Mouse (Mus musculus) midbrain, embryonic 15.5 days (tissue): ENCODE data around the gene 4931422A03Rik. TPM values are rescaled to one million over a fixed set of nuclear protein-coding genes. Genes with fewer than 3 reads are reported as not detected.

ENCODE experiments used
- ATAC-seq: fragments of 200-750 bp; cut with Nextera tagmentation; replicated peaks from 2 replicates; pipeline ENCODE4 v1.8.0; 2017; ENCODE audit warnings: moderate TSS enrichment
- H3K27ac ChIP-seq: fragments of 300-500 bp; sonication (generic); 2 replicates; pipeline ENCODE4 v1.5.1; 2015; ENCODE audit warnings: mild to moderate bottlenecking, inconsistent platforms
- H3K27me3 ChIP-seq: fragments of 300-500 bp; sonication (generic); replicated peaks from 2 replicates; pipeline ENCODE4 v1.6.1; 2015; ENCODE audit warnings: inconsistent platforms
- H3K36me3 ChIP-seq: fragments of 300-500 bp; sonication (generic); replicated peaks from 2 replicates; pipeline ENCODE4 v1.6.1; 2015; ENCODE audit warnings: inconsistent platforms
- H3K4me1 ChIP-seq: fragments of 300-500 bp; sonication (generic); 2 replicates; pipeline ENCODE4 v1.6.1; 2015; ENCODE audit warnings: inconsistent platforms
- H3K4me2 ChIP-seq: fragments of 300-500 bp; sonication (generic); 2 replicates; pipeline ENCODE4 v1.6.1; 2015; ENCODE audit warnings: inconsistent platforms, mild to moderate bottlenecking, moderate library complexity
- H3K4me3 ChIP-seq: fragments of 300-500 bp; sonication (generic); 2 replicates; pipeline ENCODE4 v1.5.1; 2015; ENCODE audit warnings: mild to moderate bottlenecking, inconsistent platforms
- H3K9ac ChIP-seq: fragments of 300-500 bp; sonication (generic); 2 replicates; pipeline ENCODE4 v1.6.1; 2015; ENCODE audit warnings: mild to moderate bottlenecking, inconsistent platforms
- H3K9me3 ChIP-seq: fragments of 300-500 bp; sonication (generic); 2 replicates; pipeline ENCODE4 v1.6.1; 2016; ENCODE audit warnings: inconsistent platforms
- WGBS: fragments of 180-500 bp; shearing (Covaris S2); methylation state at CpG from one replicate; pipeline ENCODE4 v1.1.7; 2015; ENCODE audit warnings: mixed read lengths; 5-methylcytosine and 5-hydroxymethylcytosine counted together
- polyA plus RNA-seq: library from polyadenylated mRNA; unstranded; fragments of >200 nt; fragmentation: Nextera tagmentation; extraction: Ambion mirVana; gene quantifications from 2 replicates; pipeline ENCODE4 v1.2.1, GENCODE M21; 2015

4931422A03Rik gene
- polyA plus RNA-seq, 1 experiment from 2014 or later, result 3.8 TPM

GRCm38 (mm10) chr2:103977716-103978115 lies 50.4 kb downstream of the 4931422A03Rik start:
- Histone ChIP-seq H3K4me3 (no peak overlapping the region), H3K27me3 (no peaks in the 10 kb centered on the region), H3K27ac (peak overlapping the region; percentile 51), H3K4me2 (0 out of 2 replicates have a peak overlapping the region, but pooled peaks have one; percentile 5), H3K4me1 (peaks cover 21% of the 10 kb centered on the region), H3K36me3 (no peaks in the 10 kb centered on the region), H3K9ac (no peak overlapping the region), H3K9me3 (no peaks in the 10 kb centered on the region)
- no peak; the same call in 1 of the 2 replicates for ATAC-seq
- WGBS, result 9% methylated on average over 9 of the region's 9 CpGs

DNA sequence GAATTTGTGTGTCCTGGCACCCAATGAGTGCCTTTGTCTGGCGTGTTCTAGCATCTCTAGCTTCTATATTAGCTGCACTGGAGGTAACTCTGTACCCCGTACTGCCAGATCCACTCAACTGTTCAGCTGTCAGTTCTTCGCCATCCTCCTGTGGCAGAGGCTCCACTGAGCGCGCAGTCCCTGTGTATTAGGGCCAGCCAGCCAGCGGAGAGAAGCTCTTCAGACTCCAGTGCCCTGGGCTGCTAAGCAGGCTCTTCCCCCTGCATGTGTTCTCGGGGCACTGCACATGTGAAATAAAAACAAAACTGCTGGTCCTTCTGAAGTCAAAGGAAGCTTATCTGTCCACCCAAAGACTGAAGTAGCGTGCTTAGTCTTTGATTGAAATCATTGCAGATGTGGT lies 50.9 kb downstream of the 4931422A03Rik start:
- Histone ChIP-seq H3K4me1 (peaks cover 21% of the 10 kb centered on the region), H3K9ac (no peak overlapping the region), H3K36me3 (no peaks in the 10 kb centered on the region), H3K9me3 (no peaks in the 10 kb centered on the region), H3K4me2 (0 out of 2 replicates have a peak overlapping the region, but pooled peaks have one; percentile 5), H3K27ac (peak overlapping the region; percentile 51), H3K4me3 (no peak overlapping the region), H3K27me3 (no peaks in the 10 kb centered on the region)
- WGBS, result 33% methylated on average over 8 of the region's 8 CpGs
- ATAC-seq, result peak; percentile 55; the same call in 1 of the 2 replicates

DNA sequence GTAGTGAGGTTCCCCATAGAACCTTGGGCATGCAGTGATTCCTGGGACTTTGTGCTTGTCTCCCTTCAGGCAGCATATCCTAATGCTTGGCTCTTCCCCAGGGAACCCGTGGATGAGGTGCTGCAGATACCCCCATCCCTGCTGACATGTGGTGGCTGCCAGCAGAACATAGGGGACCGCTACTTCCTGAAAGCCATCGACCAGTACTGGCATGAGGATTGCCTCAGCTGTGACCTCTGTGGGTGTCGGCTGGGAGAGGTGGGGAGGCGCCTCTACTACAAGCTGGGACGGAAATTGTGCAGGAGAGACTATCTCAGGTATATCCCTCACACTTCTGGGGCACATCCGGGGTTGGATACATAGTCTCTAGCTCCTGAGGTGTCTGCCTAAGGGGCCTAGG lies 52.3 kb downstream of the 4931422A03Rik start:
- ATAC-seq, result no peak
- no peak overlapping the region for H3K4me2 ChIP-seq
- no peak overlapping the region for H3K9ac ChIP-seq
- peaks cover 27% of the 10 kb centered on the region for H3K4me1 ChIP-seq
- no peaks in the 10 kb centered on the region for H3K27me3 ChIP-seq
- no peaks in the 10 kb centered on the region for H3K36me3 ChIP-seq
- 88% methylated on average over 7 of the region's 7 CpGs for whole genome bisulfite sequencing
- no peak overlapping the region for H3K27ac ChIP-seq
- H3K4me3 ChIP-seq, result no peak overlapping the region
- H3K9me3 ChIP-seq, result no peaks in the 10 kb centered on the region

GRCm38 (mm10) chr2:103971838-103972237 lies 56.3 kb downstream of the 4931422A03Rik start:
- H3K4me3 ChIP-seq, result no peak overlapping the region
- WGBS, result 17% methylated on average over 3 of the region's 3 CpGs
- H3K4me1 ChIP-seq, result peaks cover 19% of the 10 kb centered on the region
- no peaks in the 10 kb centered on the region for H3K36me3 ChIP-seq
- H3K27me3 ChIP-seq, result no peaks in the 10 kb centered on the region
- H3K27ac ChIP-seq, result no peak overlapping the region
- H3K9me3 ChIP-seq, result no peaks in the 10 kb centered on the region
- no peak for ATAC-seq
- H3K9ac ChIP-seq, result no peak overlapping the region
- peak overlapping the region; percentile 95 for H3K4me2 ChIP-seq

DNA sequence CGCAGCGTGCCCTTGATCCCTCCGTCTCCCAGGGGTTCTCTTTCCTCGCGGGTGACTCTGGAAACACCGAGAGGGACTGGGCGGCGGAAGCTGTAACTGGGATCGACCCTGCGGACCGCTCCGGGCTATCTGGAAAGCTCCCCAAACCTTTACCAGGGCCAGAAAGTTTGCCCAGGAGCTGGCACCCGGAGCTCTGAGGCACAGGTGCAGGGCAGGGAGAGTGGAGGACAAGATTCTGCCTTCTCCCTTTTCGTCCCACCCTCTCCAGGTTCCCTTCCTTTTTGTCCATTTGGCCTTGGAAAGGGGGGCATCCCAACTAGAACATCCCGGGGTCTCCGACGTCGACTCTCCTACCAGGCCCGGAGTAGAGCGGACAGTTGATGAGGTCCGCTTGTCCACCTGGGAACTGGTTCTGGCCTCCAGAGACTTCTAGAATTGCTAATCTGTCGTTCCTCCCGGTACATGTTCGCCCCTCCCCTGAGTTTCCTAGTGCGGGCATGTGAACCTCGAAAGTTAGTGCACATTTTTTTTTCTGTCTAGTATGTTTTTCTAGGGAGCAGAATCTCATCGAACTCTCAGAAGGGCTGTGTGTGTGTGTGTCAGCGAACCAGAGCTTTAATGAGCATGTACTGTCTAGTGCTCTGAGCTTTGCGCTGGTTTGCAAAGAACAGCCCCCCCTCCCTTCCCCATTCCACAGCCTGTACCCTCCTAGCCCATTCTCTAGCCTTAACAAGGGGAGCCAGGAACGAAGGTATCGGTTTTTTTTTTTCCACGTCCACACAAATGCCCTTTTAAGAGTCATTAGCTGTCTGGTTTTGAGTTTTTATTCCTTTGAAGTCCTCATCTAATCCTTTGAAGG lies 57.1 kb downstream of the 4931422A03Rik start:
- Histone ChIP-seq H3K27ac (peak overlapping the region; percentile 89), H3K36me3 (no peaks in the 10 kb centered on the region), H3K9ac (peak overlapping the region; percentile 78), H3K4me2 (peak overlapping the region; percentile 95), H3K9me3 (no peaks in the 10 kb centered on the region), H3K27me3 (no peaks in the 10 kb centered on the region), H3K4me3 (peak overlapping the region; percentile 85), H3K4me1 (peaks cover 17% of the 10 kb centered on the region)
- 1% methylated on average over 32 of the region's 32 CpGs for WGBS
- peak; percentile 51 for ATAC-seq

DNA sequence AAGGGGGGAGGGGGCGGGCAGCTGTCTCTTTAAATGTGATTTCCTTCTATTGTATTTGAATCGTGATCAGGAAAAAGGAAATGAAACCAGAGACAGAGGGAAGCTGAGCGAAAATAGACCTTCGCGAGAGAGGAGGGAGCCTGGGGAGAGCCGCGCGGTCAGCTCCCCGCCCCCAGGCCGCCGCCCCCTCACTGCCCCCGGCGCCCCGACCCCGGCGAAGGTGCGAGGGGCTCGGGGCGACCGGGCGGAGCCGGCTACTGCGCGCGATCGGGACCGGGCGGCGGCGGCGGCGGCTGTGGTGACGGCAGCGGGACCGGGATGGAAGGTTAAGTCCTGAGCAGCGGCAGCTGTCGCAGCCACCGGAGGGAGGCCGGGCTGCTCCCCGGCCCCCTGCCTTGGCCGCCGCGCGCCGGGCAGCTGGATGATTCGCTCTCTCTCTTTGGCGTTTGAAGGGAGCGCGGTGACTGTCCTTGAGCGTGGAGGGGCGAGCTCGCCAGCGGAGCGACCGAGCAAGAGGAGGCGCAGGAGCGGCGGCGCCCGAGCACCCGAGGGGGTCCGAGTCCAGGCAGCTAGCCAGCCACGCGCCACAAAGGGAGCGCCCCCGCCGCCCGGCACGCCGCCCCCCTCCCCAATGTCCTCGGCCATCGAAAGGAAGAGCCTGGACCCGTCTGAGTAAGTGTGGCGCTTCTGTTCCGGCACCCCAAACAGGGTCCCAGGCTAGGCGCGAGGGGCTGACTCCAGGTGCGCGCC lies 57.9 kb downstream of the 4931422A03Rik start:
- Histone ChIP-seq H3K9me3 (no peaks in the 10 kb centered on the region), H3K27me3 (no peaks in the 10 kb centered on the region), H3K4me3 (peak overlapping the region; percentile 85), H3K36me3 (no peaks in the 10 kb centered on the region), H3K27ac (peak overlapping the region; percentile 89), H3K4me1 (peaks cover 17% of the 10 kb centered on the region), H3K4me2 (peak overlapping the region; percentile 95), H3K9ac (peak overlapping the region; percentile 78)
- under 1% methylated on average over 48 of the region's 79 CpGs for WGBS
- peak; percentile 75 for ATAC-seq

DNA sequence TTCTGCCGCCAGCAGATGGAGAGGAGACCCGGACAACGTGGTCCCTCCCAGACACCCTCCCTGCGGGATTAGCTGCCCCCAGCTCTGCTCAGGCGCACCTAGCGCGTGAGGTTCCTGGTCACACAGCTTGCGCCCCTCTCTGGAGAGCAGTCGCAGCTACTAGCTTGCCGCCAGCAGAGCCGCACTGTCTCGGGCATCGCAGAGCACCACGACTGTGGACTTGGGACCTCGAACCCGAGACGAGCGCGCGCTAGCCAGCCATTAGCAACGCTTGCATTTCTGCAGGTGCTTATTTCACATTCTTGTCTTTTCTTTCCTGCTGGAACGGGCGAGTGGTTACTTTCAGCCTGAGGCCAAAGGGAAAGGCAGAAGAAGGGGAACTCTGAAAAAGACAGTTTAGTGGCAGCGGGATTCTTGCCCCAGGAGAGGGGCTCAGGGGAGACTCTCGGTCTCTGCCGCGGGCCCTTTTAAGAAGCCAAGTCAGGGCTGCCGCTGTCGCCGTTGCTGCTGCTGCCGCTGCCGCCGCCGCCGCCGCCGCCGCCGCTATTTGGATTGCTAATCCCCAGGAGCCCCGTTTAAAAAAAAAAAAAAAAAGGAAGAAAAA lies 58.6 kb downstream of the 4931422A03Rik start:
- peak; percentile 89 for ATAC-seq
- H3K4me3 ChIP-seq, result peak overlapping the region; percentile 85
- H3K9ac ChIP-seq, result peak overlapping the region; percentile 78
- peak overlapping the region; percentile 89 for H3K27ac ChIP-seq
- under 1% methylated on average over 40 of the region's 40 CpGs for WGBS
- H3K4me2 ChIP-seq, result peak overlapping the region; percentile 95
- no peaks in the 10 kb centered on the region for H3K27me3 ChIP-seq
- H3K36me3 ChIP-seq, result no peaks in the 10 kb centered on the region
- H3K9me3 ChIP-seq, result no peaks in the 10 kb centered on the region
- peaks cover 17% of the 10 kb centered on the region for H3K4me1 ChIP-seq

GRCm38 (mm10) chr2:103968919-103969436 lies 59.2 kb downstream of the 4931422A03Rik start:
- Histone ChIP-seq H3K4me3 (peak overlapping the region; percentile 85), H3K9me3 (no peaks in the 10 kb centered on the region), H3K27me3 (no peaks in the 10 kb centered on the region), H3K4me2 (peak overlapping the region; percentile 95), H3K9ac (peak overlapping the region; percentile 78), H3K4me1 (peaks cover 17% of the 10 kb centered on the region), H3K36me3 (no peaks in the 10 kb centered on the region), H3K27ac (peak overlapping the region; percentile 89)
- no peak for ATAC-seq
- WGBS, result 14% methylated on average over 10 of the region's 10 CpGs

DNA sequence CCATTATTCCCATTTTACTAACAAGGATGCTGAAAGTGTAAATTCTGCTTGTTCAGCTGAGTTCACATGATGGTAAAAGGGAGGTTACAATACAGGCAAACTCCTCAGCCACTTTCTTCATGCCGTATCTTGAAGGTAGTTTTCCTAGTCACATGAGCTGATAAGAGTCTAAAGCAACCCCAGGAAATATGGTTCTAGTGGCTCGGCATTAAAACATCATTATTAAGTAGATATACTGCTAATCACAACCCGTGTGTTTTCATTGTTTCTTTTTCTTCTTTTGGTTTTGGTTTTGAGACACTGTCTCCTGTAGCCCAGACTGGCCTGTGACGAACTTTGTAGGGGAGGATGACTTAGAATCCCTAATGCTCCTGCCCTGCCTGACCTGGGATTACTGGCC lies 60.0 kb downstream of the 4931422A03Rik start:
- H3K27ac ChIP-seq, result no peak overlapping the region
- H3K9me3 ChIP-seq, result no peaks in the 10 kb centered on the region
- H3K4me3 ChIP-seq, result no peak overlapping the region
- no peaks in the 10 kb centered on the region for H3K36me3 ChIP-seq
- ATAC-seq, result no peak
- no peak overlapping the region for H3K9ac ChIP-seq
- WGBS, result 80% methylated on average over 4 of the region's 4 CpGs
- no peak overlapping the region for H3K4me2 ChIP-seq
- H3K27me3 ChIP-seq, result no peaks in the 10 kb centered on the region
- peaks cover 17% of the 10 kb centered on the region for H3K4me1 ChIP-seq

DNA sequence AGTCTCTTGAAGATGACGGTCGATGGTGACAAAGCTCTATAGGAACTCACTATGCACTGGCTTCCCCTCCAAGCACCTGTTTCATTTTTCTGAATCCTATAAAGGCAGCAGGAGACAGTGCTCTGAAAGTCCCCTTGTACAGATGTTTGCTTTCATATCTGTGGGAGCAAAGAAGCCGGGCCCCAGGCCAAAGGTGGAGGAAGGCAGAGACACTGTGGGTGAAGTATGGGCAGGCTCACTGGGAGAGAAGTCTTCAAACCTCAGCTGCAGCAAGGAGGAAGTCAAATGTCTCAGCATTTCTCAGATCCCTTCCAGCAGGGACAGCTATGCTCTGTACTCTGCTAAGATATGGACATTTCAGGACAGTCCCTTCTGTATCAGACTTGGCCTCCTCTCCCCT lies 62.8 kb downstream of the 4931422A03Rik start:
- Histone ChIP-seq H3K9me3 (no peaks in the 10 kb centered on the region), H3K27me3 (no peaks in the 10 kb centered on the region), H3K36me3 (no peaks in the 10 kb centered on the region), H3K4me3 (no peak overlapping the region), H3K4me2 (no peak overlapping the region), H3K27ac (no peak overlapping the region), H3K9ac (no peak overlapping the region), H3K4me1 (peaks cover 8% of the 10 kb centered on the region; the same call in 1 of the 2 replicates)
- no peak for ATAC-seq
- WGBS, result 91% methylated on average over 3 of the region's 3 CpGs

DNA sequence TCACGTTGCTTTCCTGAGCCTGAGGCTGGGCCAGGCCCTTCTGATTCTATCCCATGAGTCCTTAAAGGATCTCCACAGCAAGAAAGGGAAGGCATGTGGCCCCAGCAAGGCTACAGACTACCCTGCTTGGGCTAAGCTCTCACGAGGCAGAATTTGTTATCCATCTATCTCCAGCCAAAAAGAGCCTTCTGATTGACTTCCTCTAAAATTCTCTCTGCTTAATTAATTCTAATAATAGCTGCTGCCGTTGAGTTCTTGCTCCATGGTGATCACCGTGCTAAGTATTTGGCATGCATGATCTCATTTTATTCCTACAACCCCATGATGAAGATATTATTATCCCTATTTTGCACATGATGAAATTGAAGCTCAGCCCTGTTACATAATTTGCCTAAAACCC lies 65.8 kb downstream of the 4931422A03Rik start:
- WGBS, result 76% methylated on average over 4 of the region's 4 CpGs
- H3K9ac ChIP-seq, result no peak overlapping the region
- H3K36me3 ChIP-seq, result no peaks in the 10 kb centered on the region
- H3K4me3 ChIP-seq, result no peak overlapping the region
- H3K27me3 ChIP-seq, result no peaks in the 10 kb centered on the region
- no peak for ATAC-seq
- H3K9me3 ChIP-seq, result no peaks in the 10 kb centered on the region
- no peak overlapping the region for H3K27ac ChIP-seq
- H3K4me2 ChIP-seq, result no peak overlapping the region
- H3K4me1 ChIP-seq, result no peaks in the 10 kb centered on the region

DNA sequence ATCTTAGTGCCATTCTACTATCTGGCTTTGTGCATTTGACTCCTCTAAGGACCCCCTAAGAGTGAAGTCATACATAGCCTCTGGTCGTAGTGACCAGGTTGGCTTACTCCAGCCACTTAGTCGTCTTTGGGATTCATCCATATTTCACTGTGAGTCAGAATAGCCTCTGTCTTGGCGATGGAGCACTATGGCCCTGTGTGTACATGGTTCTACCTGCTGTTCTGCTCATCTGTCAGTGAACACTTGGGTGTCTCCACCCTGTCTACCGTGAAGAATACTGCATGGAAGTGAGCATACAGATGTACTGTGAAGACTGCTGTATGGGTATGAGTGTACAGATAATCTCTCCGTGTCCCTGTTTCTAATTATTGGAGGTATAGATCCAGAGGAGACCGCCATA lies 68.6 kb downstream of the 4931422A03Rik start:
- H3K4me3 ChIP-seq, result no peak overlapping the region
- H3K9ac ChIP-seq, result no peak overlapping the region
- no peaks in the 10 kb centered on the region for H3K9me3 ChIP-seq
- no peak overlapping the region for H3K27ac ChIP-seq
- no peaks in the 10 kb centered on the region for H3K27me3 ChIP-seq
- 92% methylated on average over 6 of the region's 6 CpGs for WGBS
- no peak for ATAC-seq
- H3K36me3 ChIP-seq, result no peaks in the 10 kb centered on the region
- no peak overlapping the region for H3K4me2 ChIP-seq
- no peaks in the 10 kb centered on the region for H3K4me1 ChIP-seq
